Mouse (Mus musculus): ENCODE measurements around the gene Adgrv1.

The Adgrv1 gene

GRCm38 (mm10) chr13:81234031-81234430 is 398.9 kb downstream of the Adgrv1 start:
- in situ Hi-C loops (cut with MboI; ENCODE audit: low pct_unique_long_range_greater_than_20kb in 1 of 2, low sequenced_read_pairs in 2 of 2, unreplicated experiment in 1 of 2) = no loop called here

GRCm38 (mm10) chr13:81232839-81233238 is 400.1 kb downstream of the Adgrv1 start:
- in situ Hi-C loops (cut with MboI; ENCODE audit: low pct_unique_long_range_greater_than_20kb in 1 of 2, low sequenced_read_pairs in 2 of 2, unreplicated experiment in 1 of 2) = no loop called here

GRCm38 (mm10) chr13:81230161-81230560 is 402.8 kb downstream of the Adgrv1 start:
- in situ Hi-C loops (cut with MboI; ENCODE audit: low pct_unique_long_range_greater_than_20kb in 1 of 2, low sequenced_read_pairs in 2 of 2, unreplicated experiment in 1 of 2) = no loop called here

GRCm38 (mm10) chr13:81223768-81224167 is 409.2 kb downstream of the Adgrv1 start:
- in situ Hi-C loops (cut with MboI; ENCODE audit: low pct_unique_long_range_greater_than_20kb in 1 of 2, low sequenced_read_pairs in 2 of 2, unreplicated experiment in 1 of 2) = no loop called here

GRCm38 (mm10) chr13:81222377-81222776 is 410.6 kb downstream of the Adgrv1 start:
- in situ Hi-C loops (cut with MboI; ENCODE audit: low pct_unique_long_range_greater_than_20kb in 1 of 2, low sequenced_read_pairs in 2 of 2, unreplicated experiment in 1 of 2) = no loop called here

DNA sequence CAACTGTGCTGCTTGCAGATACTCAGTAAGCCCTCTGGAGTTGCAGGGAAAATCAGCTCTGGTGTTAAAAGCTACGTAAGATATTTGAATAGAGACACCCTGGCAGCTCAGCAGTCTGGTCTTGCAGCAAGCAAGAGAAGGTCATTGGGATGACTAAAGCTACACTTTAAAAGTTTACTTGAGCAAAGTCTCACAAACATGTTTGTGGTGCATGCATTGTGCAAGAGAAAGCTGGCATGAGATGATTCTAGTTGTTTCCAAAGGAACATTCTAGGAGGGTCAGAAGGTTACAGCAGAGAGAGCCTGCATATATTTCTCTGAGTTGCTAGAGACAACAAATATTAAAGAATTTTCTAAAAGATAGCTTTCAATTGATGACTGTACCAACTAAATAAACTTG is 421.5 kb downstream of the Adgrv1 start:
- in situ Hi-C loops (cut with MboI; ENCODE audit: low pct_unique_long_range_greater_than_20kb in 1 of 2, low sequenced_read_pairs in 2 of 2, unreplicated experiment in 1 of 2) = no loop called here

- in situ Hi-C loops (cut with MboI; ENCODE audit: low pct_unique_long_range_greater_than_20kb in 1 of 2, low sequenced_read_pairs in 2 of 2, unreplicated experiment in 1 of 2) = no loop called here
Measured at GRCm38 (mm10) chr13:81210516-81210915, 422.4 kb downstream of the Adgrv1 start.

- in situ Hi-C loops (cut with MboI; ENCODE audit: low pct_unique_long_range_greater_than_20kb in 1 of 2, low sequenced_read_pairs in 2 of 2, unreplicated experiment in 1 of 2) = no loop called here
Measured at GRCm38 (mm10) chr13:81209815-81210214, 423.1 kb downstream of the Adgrv1 start.

DNA sequence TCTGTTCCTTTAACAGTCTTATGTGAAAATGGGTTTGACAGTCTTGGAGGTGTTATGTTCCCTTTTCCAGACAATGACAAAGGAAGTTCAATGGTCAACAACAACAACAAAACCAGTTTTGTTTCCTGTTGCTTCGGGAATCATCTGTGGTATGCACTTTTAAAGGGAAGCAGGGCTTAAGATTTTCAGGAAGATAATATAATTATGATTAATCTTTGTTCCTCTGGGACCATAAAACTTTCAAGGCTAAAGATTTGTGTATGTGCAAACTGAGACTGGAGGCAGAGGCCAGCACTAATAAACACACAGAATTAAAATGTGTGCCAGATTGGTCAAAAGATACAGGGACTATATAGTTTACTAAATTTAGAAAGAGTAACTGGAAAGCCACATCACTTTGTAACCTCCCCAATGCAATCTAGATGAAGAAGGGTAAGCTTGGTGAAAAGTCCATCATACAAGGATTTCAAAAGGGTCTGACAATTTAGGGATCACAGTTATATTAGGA is 424.8 kb downstream of the Adgrv1 start:
- in situ Hi-C loops (cut with MboI; ENCODE audit: low pct_unique_long_range_greater_than_20kb in 1 of 2, low sequenced_read_pairs in 2 of 2, unreplicated experiment in 1 of 2) = no loop called here

DNA sequence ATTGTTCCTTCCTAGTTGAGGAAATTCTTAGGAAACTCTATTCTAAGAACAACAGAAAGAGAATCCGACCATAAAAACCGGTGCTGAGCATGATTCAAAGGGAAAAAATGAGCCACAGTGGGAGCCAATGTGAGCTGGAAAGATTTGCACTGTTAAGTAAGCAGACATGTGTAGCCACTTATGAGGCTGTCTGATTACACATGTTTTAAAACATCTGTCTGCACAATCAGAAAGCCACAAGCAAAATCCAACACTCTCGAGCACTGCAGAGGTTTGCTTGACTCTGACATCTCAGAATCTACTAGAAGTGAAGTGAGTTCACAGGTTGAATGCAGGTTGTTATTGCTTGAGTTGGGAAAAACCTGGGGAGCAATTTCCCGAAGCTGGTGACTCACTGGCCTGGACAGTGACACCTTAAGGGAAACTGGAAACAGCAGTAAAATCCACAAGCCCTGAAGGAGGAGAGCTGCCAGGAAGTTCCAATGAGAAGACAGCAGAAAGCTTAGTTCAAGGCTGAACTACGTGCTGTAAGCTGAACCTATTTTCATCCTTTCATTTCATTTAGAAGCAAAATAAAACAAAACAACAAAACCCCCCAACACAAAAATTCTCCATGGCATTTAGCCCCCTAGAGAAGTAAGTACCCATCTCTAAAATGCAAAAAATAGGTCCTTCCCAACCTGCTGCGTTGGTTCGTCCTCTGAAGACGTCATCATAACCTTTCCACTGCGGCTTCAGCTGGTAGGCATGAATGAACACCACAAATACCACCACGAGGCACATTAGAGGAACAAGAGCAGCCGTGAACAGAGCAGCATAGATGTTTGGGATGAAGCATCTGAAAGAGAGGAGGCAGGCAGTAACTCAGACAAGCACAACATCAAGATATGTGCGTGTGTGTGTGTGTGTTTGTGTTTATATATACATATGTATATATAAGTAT is 450.7 kb downstream of the Adgrv1 start:
- in situ Hi-C loops (cut with MboI; ENCODE audit: low pct_unique_long_range_greater_than_20kb in 1 of 2, low sequenced_read_pairs in 2 of 2, unreplicated experiment in 1 of 2) = no loop called here

- in situ Hi-C loops (cut with MboI; ENCODE audit: low pct_unique_long_range_greater_than_20kb in 1 of 2, low sequenced_read_pairs in 2 of 2, unreplicated experiment in 1 of 2) = no loop called here
Measured at GRCm38 (mm10) chr13:81181459-81181858, 451.5 kb downstream of the Adgrv1 start.

DNA sequence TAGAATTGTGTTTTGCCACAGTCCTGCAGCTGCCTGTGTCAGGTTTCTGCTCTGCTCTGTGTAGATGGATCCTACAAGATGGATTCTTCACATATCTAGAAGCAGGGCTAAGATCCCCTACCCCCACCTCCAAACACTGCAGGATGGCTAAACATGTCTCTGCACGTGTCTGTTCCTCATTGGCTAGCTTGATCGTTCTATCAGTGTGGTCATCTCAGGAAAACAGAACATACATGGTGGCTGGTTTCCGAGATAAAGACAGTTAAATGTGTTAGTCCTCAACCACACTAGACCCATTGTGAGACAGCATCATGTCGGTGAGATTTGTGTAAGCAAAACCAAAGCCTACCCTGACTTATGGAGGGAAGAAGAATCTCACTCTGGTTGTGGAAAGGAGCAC is 456.1 kb downstream of the Adgrv1 start:
- in situ Hi-C loops (cut with MboI; ENCODE audit: low pct_unique_long_range_greater_than_20kb in 1 of 2, low sequenced_read_pairs in 2 of 2, unreplicated experiment in 1 of 2) = no loop called here

DNA sequence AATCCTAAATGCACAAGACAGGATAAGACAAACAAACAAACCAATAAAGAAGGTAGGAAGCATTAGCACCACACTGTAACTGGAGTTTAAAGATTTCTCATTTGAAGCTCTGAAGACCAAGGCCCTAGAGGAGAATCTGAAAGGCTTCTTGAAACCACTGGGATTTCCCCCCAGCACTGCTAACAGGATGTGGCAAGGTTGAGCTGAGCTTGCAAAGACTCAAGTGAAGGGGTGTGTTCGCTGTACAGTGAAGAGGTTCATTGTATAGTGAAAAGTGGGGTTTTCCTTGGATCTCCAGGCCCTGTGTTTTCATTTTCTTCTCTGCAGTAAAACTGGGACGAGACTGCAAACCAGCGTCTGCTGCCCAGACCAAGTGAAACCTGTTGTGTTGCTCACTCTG is 456.9 kb downstream of the Adgrv1 start:
- in situ Hi-C loops (cut with MboI; ENCODE audit: low pct_unique_long_range_greater_than_20kb in 1 of 2, low sequenced_read_pairs in 2 of 2, unreplicated experiment in 1 of 2) = no loop called here

GRCm38 (mm10) chr13:81171115-81171514 is 461.8 kb downstream of the Adgrv1 start:
- in situ Hi-C loops (cut with MboI; ENCODE audit: low pct_unique_long_range_greater_than_20kb in 1 of 2, low sequenced_read_pairs in 2 of 2, unreplicated experiment in 1 of 2) = loop anchor here in 1 of 2 experiments (25.0 kb wide), 1 partner anchor 309 kb away; no protein-coding TSS in a partner anchor

DNA sequence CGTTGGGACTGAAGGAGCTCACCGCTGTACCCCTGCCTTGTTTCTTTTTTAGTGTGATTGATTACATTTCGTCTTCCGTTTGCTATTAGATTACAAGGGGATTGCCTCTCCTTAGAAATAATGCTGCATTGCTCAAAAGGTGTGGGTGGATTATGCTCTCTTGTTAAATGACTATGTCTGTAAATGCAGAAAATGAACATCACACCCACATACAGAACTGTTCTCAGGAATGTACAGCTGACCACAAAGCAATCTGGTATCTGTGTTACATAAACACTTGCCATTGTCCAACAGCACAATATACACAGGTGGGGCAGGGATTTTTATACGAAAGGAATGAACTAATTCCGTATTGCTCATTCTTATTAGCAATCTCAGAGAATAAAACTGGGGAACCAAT is 465.5 kb downstream of the Adgrv1 start:
- in situ Hi-C loops (cut with MboI; ENCODE audit: low pct_unique_long_range_greater_than_20kb in 1 of 2, low sequenced_read_pairs in 2 of 2, unreplicated experiment in 1 of 2) = loop anchor here in 1 of 2 experiments (25.0 kb wide), 1 partner anchor 305 kb away; no protein-coding TSS in a partner anchor

- in situ Hi-C loops (cut with MboI; ENCODE audit: low pct_unique_long_range_greater_than_20kb in 1 of 2, low sequenced_read_pairs in 2 of 2, unreplicated experiment in 1 of 2) = loop anchor here in 1 of 2 experiments (25.0 kb wide), 1 partner anchor 298 kb away; no protein-coding TSS in a partner anchor
Measured at GRCm38 (mm10) chr13:81159808-81160207, 473.1 kb downstream of the Adgrv1 start.

GRCm38 (mm10) chr13:81155322-81155721 is 477.6 kb downstream of the Adgrv1 start:
- in situ Hi-C loops (cut with MboI; ENCODE audit: low pct_unique_long_range_greater_than_20kb in 1 of 2, low sequenced_read_pairs in 2 of 2, unreplicated experiment in 1 of 2) = loop anchor here in 1 of 2 experiments (25.0 kb wide), 1 partner anchor 293 kb away; no protein-coding TSS in a partner anchor

- in situ Hi-C loops (cut with MboI; ENCODE audit: low pct_unique_long_range_greater_than_20kb in 1 of 2, low sequenced_read_pairs in 2 of 2, unreplicated experiment in 1 of 2) = loop anchor here in 1 of 2 experiments (25.0 kb wide), 1 partner anchor 282 kb away; no protein-coding TSS in a partner anchor
Measured at GRCm38 (mm10) chr13:81144434-81144833, 488.5 kb downstream of the Adgrv1 start.

DNA sequence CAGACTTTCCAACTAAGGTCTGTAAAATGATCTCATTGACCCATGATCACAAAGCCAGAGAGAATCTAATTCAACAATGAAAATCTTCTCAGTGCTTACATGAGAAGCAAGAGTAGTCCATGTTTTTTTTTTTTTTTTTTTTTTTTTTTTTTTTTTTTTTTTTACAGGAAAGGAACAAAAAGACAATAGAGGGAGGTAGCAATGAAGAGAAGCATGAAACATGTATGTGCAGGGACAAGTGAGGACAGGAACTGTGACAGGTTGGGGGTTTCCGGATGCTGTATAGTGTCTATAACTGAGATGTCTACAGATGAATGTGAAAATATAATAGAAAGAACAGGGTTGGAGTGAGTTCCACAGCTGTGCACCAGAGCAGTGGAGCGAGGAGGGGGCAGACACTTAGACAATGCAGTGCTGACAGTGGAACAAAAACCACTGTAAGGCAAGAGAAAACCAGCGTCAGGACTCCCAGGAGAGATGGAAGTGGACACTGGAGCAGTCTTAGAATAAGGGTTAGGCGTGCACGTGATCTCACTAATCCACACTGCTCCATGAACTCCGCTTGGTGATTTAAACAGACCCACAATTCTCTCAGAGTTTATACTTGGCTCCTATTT is 490.6 kb downstream of the Adgrv1 start:
- in situ Hi-C loops (cut with MboI; ENCODE audit: low pct_unique_long_range_greater_than_20kb in 1 of 2, low sequenced_read_pairs in 2 of 2, unreplicated experiment in 1 of 2) = loop anchor here in 1 of 2 experiments (25.0 kb wide), 1 partner anchor 280 kb away; no protein-coding TSS in a partner anchor

All from mouse embryonic stem cell (cell line).